Mouse (Mus musculus): ENCODE measurements around the gene Glis2. TPM values are rescaled to one million over a fixed set of nuclear protein-coding genes. Genes with fewer than 3 reads are reported as not detected.
"Not testable (repeated sequence)": the region's sequence is repeated elsewhere in the genome, so short reads cannot be mapped to it uniquely, and the experiment has no call there.

Glis2 gene
- total and polyA plus RNA-seq, 2 experiments from 2014 or later, result 11.8 to 25.4 TPM

DNA sequence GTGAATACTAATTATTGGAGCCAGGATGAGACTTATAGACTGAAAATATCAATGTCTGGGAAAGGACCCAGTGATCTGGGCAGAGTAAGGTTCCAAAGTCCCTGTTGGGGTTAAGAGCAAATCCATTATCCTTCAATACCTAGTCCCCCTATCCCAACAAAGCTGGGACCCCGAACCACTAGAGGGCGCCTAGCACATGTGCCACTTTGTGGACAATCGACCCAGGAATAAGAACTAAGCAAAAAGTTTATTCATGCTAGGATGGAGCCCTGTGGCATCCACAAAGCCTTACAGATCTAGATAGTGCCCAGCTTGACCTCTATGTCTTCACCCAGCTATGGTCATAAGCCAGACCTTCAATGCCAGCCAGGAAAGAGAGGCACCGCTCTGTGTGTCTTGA, 26.6 kb upstream of the Glis2 start:
- WGBS, result 22% methylated on average over 4 of the region's 4 CpGs
- no peaks in the 10 kb centered on the region for H3K4me1 ChIP-seq (ENCODE audit: control insufficient read depth, insufficient read depth)

DNA sequence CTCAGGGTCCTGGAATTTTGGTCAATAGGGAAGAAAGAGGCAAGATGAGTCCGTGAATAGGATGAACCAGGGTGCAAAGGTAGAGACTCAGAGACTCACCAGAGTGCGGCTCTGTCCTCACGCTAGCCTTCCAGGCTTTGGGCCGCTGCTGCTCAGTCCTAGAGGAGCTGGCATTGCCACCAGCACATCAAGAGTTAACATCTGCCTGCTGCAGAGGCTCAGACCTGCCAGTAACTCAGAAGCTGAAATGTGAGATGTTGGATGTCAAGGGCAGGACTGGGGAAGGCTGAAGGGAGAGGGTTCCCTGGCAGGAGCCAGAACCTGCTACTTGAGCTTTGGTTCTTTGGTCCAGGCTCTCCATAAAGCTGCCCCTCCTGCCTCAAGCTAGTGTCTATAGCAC, 23.8 kb upstream of the Glis2 start:
- DNase-seq (ENCODE audit: low spot score), result no peak
- Histone ChIP-seq H3K4me1 (ENCODE audit: control insufficient read depth, insufficient read depth) (no peaks in the 10 kb centered on the region), H3K36me3 (replicated peaks; ENCODE audit: control insufficient read depth, insufficient read depth, low read length) (no peaks in the 10 kb centered on the region), H3K4me3 (ENCODE audit: low read depth, low read length) (no peak overlapping the region), H3K9ac (replicated peaks; ENCODE audit: low read depth, low read length) (no peak overlapping the region), H3K27me3 (ENCODE audit: control insufficient read depth, insufficient read depth, low read length) (no peaks in the 10 kb centered on the region), H3K4me2 (ENCODE audit: low read depth, low read length) (no peak overlapping the region), H3K9me3 (replicated peaks; ENCODE audit: control insufficient read depth, low read length) (no peaks in the 10 kb centered on the region), H3K27ac (ENCODE audit: low read depth) (no peak overlapping the region)
- TF ChIP-seq EP300 (IDR thresholded peaks at IDR 0.05; ENCODE audit: low read depth), result no peak
- no peak for TF ChIP-seq CTCF (IDR thresholded peaks at IDR 0.05; ENCODE audit: low read depth)
- ATAC-seq (ENCODE audit: insufficient read depth, low read depth), result no peak
- WGBS, result 76% methylated on average over 4 of the region's 4 CpGs

More for the DNA sequence above, 26.6 kb upstream of the Glis2 start:
- ATAC-seq (ENCODE audit: insufficient read depth, low read depth) (peak; percentile 62), DNase-seq (ENCODE audit: low spot score) (peak; percentile 72)
- no peaks in the 10 kb centered on the region for H3K9me3 ChIP-seq (replicated peaks; ENCODE audit: control insufficient read depth, low read length)
- no peak overlapping the region for H3K4me2 ChIP-seq (ENCODE audit: low read depth, low read length)
- H3K9ac ChIP-seq (replicated peaks; ENCODE audit: low read depth, low read length), result no peak overlapping the region
- H3K27ac ChIP-seq (ENCODE audit: low read depth), result no peak overlapping the region
- TF ChIP-seq CTCF (IDR thresholded peaks at IDR 0.05; ENCODE audit: low read depth), result peak; percentile 94
- no peak for TF ChIP-seq EP300 (IDR thresholded peaks at IDR 0.05; ENCODE audit: low read depth)
- H3K4me3 ChIP-seq (ENCODE audit: low read depth, low read length), result no peak overlapping the region
- no peaks in the 10 kb centered on the region for H3K36me3 ChIP-seq (replicated peaks; ENCODE audit: control insufficient read depth, insufficient read depth, low read length)
- no peaks in the 10 kb centered on the region for H3K27me3 ChIP-seq (ENCODE audit: control insufficient read depth, insufficient read depth, low read length)

DNA sequence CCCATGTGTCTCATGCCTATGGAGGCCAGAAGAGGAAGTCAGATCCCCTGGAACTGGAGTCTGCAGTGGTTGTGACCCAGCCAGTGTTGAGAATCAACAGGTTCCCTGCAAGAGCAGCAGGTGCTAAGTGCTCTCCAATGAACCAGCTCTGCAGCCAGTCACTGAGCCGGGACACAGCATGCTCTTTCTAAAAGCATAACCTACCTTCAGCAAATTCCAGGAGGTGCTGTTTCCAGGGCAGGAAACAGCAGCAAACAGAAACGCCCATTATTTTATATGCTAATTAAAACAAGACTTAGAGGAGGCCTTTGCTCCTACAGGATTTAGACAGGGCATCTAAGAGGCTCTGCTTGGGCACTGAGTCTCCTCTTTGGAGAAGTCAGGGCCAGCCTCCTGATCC, 18.5 kb upstream of the Glis2 start:
- H3K4me2 ChIP-seq (ENCODE audit: low read depth, low read length), result no peak overlapping the region
- TF ChIP-seq CTCF (IDR thresholded peaks at IDR 0.05; ENCODE audit: low read depth), result no peak
- TF ChIP-seq EP300 (IDR thresholded peaks at IDR 0.05; ENCODE audit: low read depth), result no peak
- no peaks in the 10 kb centered on the region for H3K4me1 ChIP-seq (ENCODE audit: control insufficient read depth, insufficient read depth)
- ATAC-seq (ENCODE audit: insufficient read depth, low read depth) (no peak), DNase-seq (ENCODE audit: low spot score) (no peak)
- H3K4me3 ChIP-seq (ENCODE audit: low read depth, low read length), result no peak overlapping the region
- 73% methylated on average over 2 of the region's 2 CpGs for WGBS
- no peaks in the 10 kb centered on the region for H3K9me3 ChIP-seq (replicated peaks; ENCODE audit: control insufficient read depth, low read length)
- H3K36me3 ChIP-seq (replicated peaks; ENCODE audit: control insufficient read depth, insufficient read depth, low read length), result no peaks in the 10 kb centered on the region
- no peak overlapping the region for H3K9ac ChIP-seq (replicated peaks; ENCODE audit: low read depth, low read length)
- no peaks in the 10 kb centered on the region for H3K27me3 ChIP-seq (ENCODE audit: control insufficient read depth, insufficient read depth, low read length)
- no peak overlapping the region for H3K27ac ChIP-seq (ENCODE audit: low read depth)

- no peak for ATAC-seq (ENCODE audit: insufficient read depth, low read depth)
- DNase-seq (ENCODE audit: low spot score), result no peak
- no peak overlapping the region for H3K4me2 ChIP-seq (ENCODE audit: low read depth, low read length)
- WGBS, result 33% methylated on average over 2 of the region's 2 CpGs
- H3K4me1 ChIP-seq (ENCODE audit: control insufficient read depth, insufficient read depth), result no peaks in the 10 kb centered on the region
- no peak overlapping the region for H3K4me3 ChIP-seq (ENCODE audit: low read depth, low read length)
- TF ChIP-seq CTCF (IDR thresholded peaks at IDR 0.05; ENCODE audit: low read depth), result no peak
- TF ChIP-seq EP300 (IDR thresholded peaks at IDR 0.05; ENCODE audit: low read depth), result no peak
- H3K36me3 ChIP-seq (replicated peaks; ENCODE audit: control insufficient read depth, insufficient read depth, low read length), result no peaks in the 10 kb centered on the region
- no peak overlapping the region for H3K27ac ChIP-seq (ENCODE audit: low read depth)
- no peak overlapping the region for H3K9ac ChIP-seq (replicated peaks; ENCODE audit: low read depth, low read length)
- H3K9me3 ChIP-seq (replicated peaks; ENCODE audit: control insufficient read depth, low read length), result no peaks in the 10 kb centered on the region
- no peaks in the 10 kb centered on the region for H3K27me3 ChIP-seq (ENCODE audit: control insufficient read depth, insufficient read depth, low read length)
These were observed 17.6 kb upstream of the Glis2 start for GRCm38 (mm10) chr16:4576873-4577272.

DNA sequence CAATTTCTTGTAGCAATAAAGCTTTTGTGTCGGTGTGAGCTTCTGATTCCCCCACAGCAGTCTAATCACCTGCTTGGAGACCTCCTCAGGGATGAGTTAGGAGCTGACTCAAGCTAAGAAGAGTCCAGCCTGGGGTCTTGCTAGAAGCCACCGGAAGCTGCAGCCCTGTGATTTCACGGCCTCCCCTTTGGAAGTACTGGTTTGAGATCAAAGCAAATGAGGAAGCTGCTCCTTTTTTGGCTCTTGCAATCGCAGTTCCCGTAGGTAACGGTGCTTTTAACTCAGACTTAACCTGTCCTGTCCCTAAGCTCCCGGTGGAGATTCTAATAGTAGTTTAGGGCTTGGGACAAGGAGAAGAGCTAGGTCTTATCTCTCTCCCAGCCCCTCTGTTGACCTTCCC, 15.9 kb upstream of the Glis2 start:
- ATAC-seq (ENCODE audit: insufficient read depth, low read depth) (no peak), DNase-seq (ENCODE audit: low spot score) (no peak)
- Histone ChIP-seq H3K27me3 (ENCODE audit: control insufficient read depth, insufficient read depth, low read length) (no peaks in the 10 kb centered on the region), H3K27ac (ENCODE audit: low read depth) (no peak overlapping the region), H3K4me2 (ENCODE audit: low read depth, low read length) (no peak overlapping the region), H3K9ac (replicated peaks; ENCODE audit: low read depth, low read length) (no peak overlapping the region), H3K4me1 (ENCODE audit: control insufficient read depth, insufficient read depth) (no peaks in the 10 kb centered on the region), H3K4me3 (ENCODE audit: low read depth, low read length) (no peak overlapping the region), H3K36me3 (replicated peaks; ENCODE audit: control insufficient read depth, insufficient read depth, low read length) (no peaks in the 10 kb centered on the region), H3K9me3 (replicated peaks; ENCODE audit: control insufficient read depth, low read length) (no peaks in the 10 kb centered on the region)
- WGBS, result 49% methylated on average over 7 of the region's 7 CpGs
- TF ChIP-seq CTCF (IDR thresholded peaks at IDR 0.05; ENCODE audit: low read depth) (no peak), EP300 (IDR thresholded peaks at IDR 0.05; ENCODE audit: low read depth) (no peak)

DNA sequence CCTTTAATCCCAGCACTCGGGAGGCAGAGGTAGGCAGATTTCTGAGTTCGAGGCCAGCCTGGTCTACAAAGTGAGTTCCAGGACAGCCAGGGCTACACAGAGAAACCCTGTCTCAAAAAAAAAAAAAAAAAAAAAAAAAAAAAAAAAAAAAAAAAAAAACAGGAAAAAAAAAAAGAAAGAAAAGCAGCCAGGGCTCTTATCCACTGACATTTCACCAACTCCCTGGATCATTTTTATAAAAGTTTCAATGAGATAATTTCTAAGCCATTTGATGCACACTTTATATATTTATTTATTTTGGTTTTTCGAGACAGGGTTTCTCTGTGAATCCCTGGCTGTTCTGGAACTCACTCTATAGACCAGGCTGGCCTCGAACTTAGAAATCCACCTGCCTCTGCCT, 13.3 kb upstream of the Glis2 start:
- not testable (repeated sequence) for H3K4me1 ChIP-seq (ENCODE audit: control insufficient read depth, insufficient read depth); H3K9ac ChIP-seq (replicated peaks; ENCODE audit: low read depth, low read length); H3K9me3 ChIP-seq (replicated peaks; ENCODE audit: control insufficient read depth, low read length); H3K4me3 ChIP-seq (ENCODE audit: low read depth, low read length); H3K36me3 ChIP-seq (replicated peaks; ENCODE audit: control insufficient read depth, insufficient read depth, low read length); DNase-seq (ENCODE audit: low spot score); H3K27ac ChIP-seq (ENCODE audit: low read depth); ATAC-seq (ENCODE audit: insufficient read depth, low read depth); H3K27me3 ChIP-seq (ENCODE audit: control insufficient read depth, insufficient read depth, low read length); H3K4me2 ChIP-seq (ENCODE audit: low read depth, low read length)
- 86% methylated on average over 4 of the region's 4 CpGs for WGBS

Data from heart, postnatal 0 days (tissue).